Mouse (Mus musculus) limb, embryonic 11.5 days (tissue): Measurements from ENCODE around the gene Fars2. TPM values are rescaled to one million over a fixed set of nuclear protein-coding genes. Genes with fewer than 3 reads are reported as not detected.
A peak's percentile ranks its signal among the peaks of the same experiment; 100 is the strongest.

Experiments used
- ATAC-seq: fragments of 200-750 bp; cut with Nextera tagmentation; 2 replicates; pipeline ENCODE4 v1.8.0; 2017; ENCODE audit warnings: low read depth; ENCODE audit not compliant: insufficient number of reproducible peaks, low FRiP score, low TSS enrichment
- DNase-seq: peaks from one replicate; pipeline ENCODE4 v3.0.0-alpha.2; 2015; ENCODE audit warnings: low spot score
- H3K27ac ChIP-seq: fragments of 300-500 bp; sonication (generic); replicated peaks from 2 replicates; pipeline ENCODE4 v1.5.1; 2014; ENCODE audit warnings: low read depth, mild to moderate bottlenecking, low read length
- H3K27me3 ChIP-seq: fragments of 300-500 bp; sonication (generic); 2 replicates; pipeline ENCODE4 v1.6.1; 2014; ENCODE audit warnings: mild to moderate bottlenecking, low read length, mixed read lengths; ENCODE audit not compliant: control insufficient read depth, insufficient read depth
- H3K36me3 ChIP-seq: fragments of 300-500 bp; sonication (generic); 2 replicates; pipeline ENCODE4 v1.6.1; 2014; ENCODE audit warnings: mild to moderate bottlenecking, low read length, moderate library complexity, mixed read lengths; ENCODE audit not compliant: control insufficient read depth, insufficient read depth
- H3K4me1 ChIP-seq: fragments of 300-500 bp; sonication (generic); 2 replicates; pipeline ENCODE4 v1.6.1; 2014; ENCODE audit warnings: low read length, mixed read lengths; ENCODE audit not compliant: control insufficient read depth, insufficient read depth
- H3K4me2 ChIP-seq: fragments of 300-500 bp; sonication (generic); 2 replicates; pipeline ENCODE4 v1.6.1; 2014; ENCODE audit warnings: low read depth, mild to moderate bottlenecking, moderate library complexity; ENCODE audit not compliant: severe bottlenecking
- H3K4me3 ChIP-seq: fragments of 300-500 bp; sonication (generic); 2 replicates; pipeline ENCODE4 v1.5.1; 2014; ENCODE audit warnings: low read depth, low read length
- H3K9ac ChIP-seq: fragments of 300-500 bp; sonication (generic); 2 replicates; pipeline ENCODE4 v1.6.1; 2014; ENCODE audit warnings: mild to moderate bottlenecking, low read length
- H3K9me3 ChIP-seq: fragments of 300-500 bp; sonication (generic); 2 replicates; pipeline ENCODE4 v1.6.1; 2016; ENCODE audit warnings: low read length; ENCODE audit not compliant: control insufficient read depth
- WGBS: fragments of 180-500 bp; shearing (Covaris S2); extraction: QIAGEN DNeasy Blood & Tissue Kit; methylation state at CpG from one replicate; pipeline ENCODE4 v1.1.7; 2014; 5-methylcytosine and 5-hydroxymethylcytosine counted together
- polyA plus RNA-seq: library from polyadenylated mRNA; unstranded; fragments of >200 nt; fragmentation: Nextera tagmentation; extraction: Ambion mirVana; gene quantifications from 2 replicates; pipeline ENCODE4 v1.2.1, GENCODE M21; 2014

Fars2 gene
- polyA plus RNA-seq, 1 experiment from 2014 or later, result 25.9 TPM

- Histone ChIP-seq H3K9me3 (no peaks in the 10 kb centered on the region), H3K4me1 (peaks cover 14% of the 10 kb centered on the region; the same call in 1 of the 2 replicates), H3K27ac (peak overlapping the region; percentile 80), H3K4me3 (peak overlapping the region; percentile 39), H3K4me2 (peak overlapping the region; percentile 84), H3K36me3 (no peaks in the 10 kb centered on the region), H3K9ac (peak overlapping the region; percentile 57), H3K27me3 (peaks cover 18% of the 10 kb centered on the region)
- DNase-seq (peak; percentile 95), ATAC-seq (peak; percentile 93)
- under 1% methylated on average over 37 of the region's 39 CpGs for WGBS
These were observed 618.8 kb downstream of the Fars2 start for GRCm38 (mm10) chr13:36735901-36736618.

- WGBS, result 4% methylated on average over 9 of the region's 9 CpGs
- H3K27ac ChIP-seq, result peak overlapping the region; percentile 80
- H3K4me1 ChIP-seq, result peaks cover 14% of the 10 kb centered on the region; the same call in 1 of the 2 replicates
- ATAC-seq (peak; percentile 69), DNase-seq (peak; percentile 66)
- H3K4me3 ChIP-seq, result peak overlapping the region; percentile 39
- H3K9ac ChIP-seq, result peak overlapping the region; percentile 57
- H3K9me3 ChIP-seq, result no peaks in the 10 kb centered on the region
- H3K36me3 ChIP-seq, result no peaks in the 10 kb centered on the region
- peaks cover 13% of the 10 kb centered on the region for H3K27me3 ChIP-seq
- peak overlapping the region; percentile 84 for H3K4me2 ChIP-seq
These were observed 619.4 kb downstream of the Fars2 start for GRCm38 (mm10) chr13:36736619-36736996.

GRCm38 (mm10) chr13:36750056-36750455 lies 632.8 kb downstream of the Fars2 start:
- Histone ChIP-seq H3K27ac (no peak overlapping the region), H3K4me3 (no peak overlapping the region), H3K9ac (no peak overlapping the region), H3K4me2 (no peak overlapping the region), H3K36me3 (no peaks in the 10 kb centered on the region), H3K9me3 (no peaks in the 10 kb centered on the region), H3K27me3 (no peaks in the 10 kb centered on the region), H3K4me1 (no peaks in the 10 kb centered on the region)
- no peak for DNase-seq
- no peak for ATAC-seq
- WGBS, result 68% methylated on average over 2 of the region's 2 CpGs

- H3K27me3 ChIP-seq, result no peaks in the 10 kb centered on the region
- no peak for DNase-seq
- H3K9ac ChIP-seq, result no peak overlapping the region
- H3K9me3 ChIP-seq, result no peaks in the 10 kb centered on the region
- no peaks in the 10 kb centered on the region for H3K4me1 ChIP-seq
- ATAC-seq, result no peak
- no peaks in the 10 kb centered on the region for H3K36me3 ChIP-seq
- 71% methylated on average over 3 of the region's 3 CpGs for WGBS
- H3K4me3 ChIP-seq, result no peak overlapping the region
- no peak overlapping the region for H3K27ac ChIP-seq
- H3K4me2 ChIP-seq, result no peak overlapping the region
These were observed 634.6 kb downstream of the Fars2 start for GRCm38 (mm10) chr13:36751861-36752260.

GRCm38 (mm10) chr13:36766801-36767200 lies 649.6 kb downstream of the Fars2 start:
- Histone ChIP-seq H3K9me3 (no peaks in the 10 kb centered on the region), H3K4me2 (no peak overlapping the region), H3K9ac (no peak overlapping the region), H3K36me3 (no peaks in the 10 kb centered on the region), H3K4me3 (no peak overlapping the region), H3K4me1 (no peaks in the 10 kb centered on the region), H3K27me3 (no peaks in the 10 kb centered on the region), H3K27ac (no peak overlapping the region)
- 70% methylated on average over 2 of the region's 2 CpGs for WGBS
- DNase-seq (no peak), ATAC-seq (no peak)

Other genes with a start within 250 kb of the Fars2 start
- 27.0 and 28.4 TPM in 2 replicates for gene Rpp40, start 211.1 kb upstream of the Fars2 start, polyA plus RNA-seq
- 0.92 and 1.6 TPM in 2 replicates for gene Ppp1r3g, start 158.6 kb upstream of the Fars2 start, polyA plus RNA-seq
- gene Lyrm4, start 114 bp downstream of the Fars2 start, polyA plus RNA-seq, result 17.8 and 20.6 TPM in 2 replicates